ENCODE assay signal across 7 mouse cellular contexts in the genomic region with DNA sequence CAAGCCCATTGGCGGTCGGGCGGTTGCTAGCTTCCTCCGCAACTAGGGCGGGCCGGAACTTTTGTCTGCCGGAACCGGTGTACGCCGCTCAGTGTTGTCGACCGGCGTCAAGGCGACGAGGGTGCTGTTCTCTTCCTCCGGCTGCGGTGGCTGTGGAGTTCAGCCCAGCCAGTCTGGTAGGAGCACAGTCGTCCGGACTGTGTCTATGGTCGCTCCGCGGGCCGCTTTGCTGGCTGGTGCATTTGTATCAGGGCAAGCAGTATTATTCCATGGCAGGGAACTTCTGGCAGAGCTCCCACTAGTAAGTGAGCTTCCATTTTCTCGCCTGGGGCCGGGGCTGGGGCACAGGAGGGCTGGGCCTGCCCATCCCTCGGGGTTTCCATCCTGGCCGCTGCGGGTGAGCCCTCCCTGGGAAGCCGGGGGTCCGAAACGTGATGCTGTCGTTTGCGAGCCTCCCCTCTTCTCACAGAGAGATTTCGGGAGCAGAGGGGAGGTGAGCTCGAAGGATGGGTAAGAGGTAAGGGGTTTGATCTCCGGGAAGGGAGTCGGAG. TPM values are rescaled to one million over a fixed set of nuclear protein-coding genes. Genes with fewer than 3 reads are reported as not detected.
A peak's percentile ranks its signal among the peaks of the same experiment; 100 is the strongest.
DNase-seq lines count a peak whose midpoint lies in the region; ATAC-seq lines count a peak whose summit lies in the region.

A gene (plus strand): TSS at position 87 of the 551 bp plus-strand sequence.

- H3K27me3 ChIP-seq in intestine, embryonic 16.5 days (replicated peaks; ENCODE audit: control insufficient read depth, insufficient read depth, low read length): no peaks in the 10 kb centered on the region
- H3K27me3 ChIP-seq in midbrain, embryonic 11.5 days (ENCODE audit: control insufficient read depth, insufficient read depth, low read length): no peaks in the 10 kb centered on the region

- H3K9ac ChIP-seq in intestine, embryonic 16.5 days (ENCODE audit: low read depth, low read length): peak within 1 kb of the TSS; percentile 85
- peak within 1 kb of the TSS; percentile 91 for H3K9ac ChIP-seq in midbrain, embryonic 11.5 days (ENCODE audit: low read length)

- peak; percentile 99 for ATAC-seq in intestine, embryonic 16.5 days
- peak; percentile 96 for ATAC-seq in midbrain, embryonic 11.5 days (ENCODE audit: low FRiP score)

- peak; percentile 90 for DNase-seq in adrenal gland, adult 8-10 months
- DNase-seq in embryo, embryonic 9.5 days (ENCODE audit: extremely low spot score): peak; percentile 94
- peak; percentile 78 to 90 for DNase-seq in gastrocnemius, postnatal 4 days (ENCODE audit: low spot score in 2 of 2)
- peak; percentile 92 to 94 for DNase-seq in left cerebral cortex, postnatal 36 days (ENCODE audit: low spot score in 2 of 2)
- no peak for DNase-seq in midbrain, embryonic 11.5 days (ENCODE audit: low spot score, missing footprints)
- DNase-seq in skeletal muscle tissue, adult 2 months (ENCODE audit: low read depth, low spot score): peak; percentile 82

- intact Hi-C loops in left cerebral cortex, postnatal 36 days (cut with DNase I): loop anchor here (5.0 to 10.0 kb wide), 3 partner anchors 50 to 283 kb away; no protein-coding TSS in a partner anchor

- peaks cover 4% of the 10 kb centered on the region for H3K4me1 ChIP-seq in intestine, embryonic 16.5 days (ENCODE audit: control insufficient read depth, insufficient read depth, low read length)
- peaks cover 5% of the 10 kb centered on the region; the same call in 1 of the 2 replicates for H3K4me1 ChIP-seq in midbrain, embryonic 11.5 days (ENCODE audit: control insufficient read depth, insufficient read depth, low read length)

- peak within 1 kb of the TSS; percentile 88 for H3K4me3 ChIP-seq in intestine, embryonic 16.5 days (ENCODE audit: low read length)
- H3K4me3 ChIP-seq in midbrain, embryonic 11.5 days (ENCODE audit: low read depth, low read length): peak within 1 kb of the TSS; percentile 88

- peak within 1 kb of the TSS; percentile 84 for H3K27ac ChIP-seq in intestine, embryonic 16.5 days (ENCODE audit: low read length)
- H3K27ac ChIP-seq in midbrain, embryonic 11.5 days (ENCODE audit: low read depth, low read length): peak within 1 kb of the TSS; percentile 41

- no peaks in the 10 kb centered on the region for H3K36me3 ChIP-seq in intestine, embryonic 16.5 days (ENCODE audit: control insufficient read depth, insufficient read depth, low read length)
- H3K36me3 ChIP-seq in midbrain, embryonic 11.5 days (ENCODE audit: control insufficient read depth, insufficient read depth, low read length): no peaks in the 10 kb centered on the region

- peak within 1 kb of the TSS; percentile 78 for H3K4me2 ChIP-seq in intestine, embryonic 16.5 days (ENCODE audit: low read depth, low read length)
- peak within 1 kb of the TSS; percentile 60 for H3K4me2 ChIP-seq in midbrain, embryonic 11.5 days

- no peaks in the 10 kb centered on the region for H3K9me3 ChIP-seq in intestine, embryonic 16.5 days (ENCODE audit: control insufficient read depth, low read length)
- no peaks in the 10 kb centered on the region for H3K9me3 ChIP-seq in midbrain, embryonic 11.5 days (ENCODE audit: control insufficient read depth, low read length)

- under 1% methylated on average over 37 of the region's 37 CpGs for WGBS in intestine, embryonic 16.5 days
- under 1% methylated on average over 37 of the region's 37 CpGs for WGBS in midbrain, embryonic 11.5 days

RNA-seq across cellular contexts. Expression of the gene that starts here (rescaled TPM):
- 10 to 100 TPM; 20.6 to 29.6 (median 27.5) TPM for total RNA-seq in adrenal gland, adult 8-10 months (2022)
- 10 to 100 TPM; 15.5 to 16.3 TPM for total RNA-seq in gastrocnemius, postnatal 4 days (2021)
- 29.1 and 30.8 TPM in 2 replicates for polyA plus RNA-seq in intestine, embryonic 16.5 days (2015; fragmentation: Nextera tagmentation; extraction: Ambion mirVana)
- total RNA-seq in left cerebral cortex, postnatal 36 days (2021): 10 to 100 TPM; 28.8 to 38.9 TPM
- 89.6 and 102 TPM in 2 replicates for polyA plus RNA-seq in midbrain, embryonic 11.5 days (2014; fragmentation: Nextera tagmentation; extraction: Ambion mirVana)
